Mouse (Mus musculus) layer of hippocampus, adult 8-10 months (tissue): ENCODE results near the gene Stac3. TPM values are rescaled to one million over a fixed set of nuclear protein-coding genes. Genes with fewer than 3 reads are reported as not detected.

Experiments
- total RNA-seq, 4 experiments: library from RNA; stranded (reverse); gene quantifications; 2 replicates each; pipeline ENCODE4 v1.2.4; 2022

Stac3 gene
- total RNA-seq, 4 experiments from 2014 or later: 2.1 to 3.5 (median 2.8) TPM

Other genes with a start within 250 kb of the Stac3 start
- gene Kif5a, start 238.3 kb upstream of the Stac3 start, total RNA-seq: 100 to 1,000 TPM; 807 to 850 (median 831) TPM
- 100 to 1,000 TPM; 260 to 271 (median 262) TPM for gene Dctn2, start 235.3 kb upstream of the Stac3 start, total RNA-seq
- 10 to 100 TPM; 56.3 to 61.6 (median 56.8) TPM for gene Mbd6, start 212.7 kb upstream of the Stac3 start, total RNA-seq
- gene Mars, start 189.9 kb upstream of the Stac3 start, total RNA-seq: 10 to 100 TPM; 56.7 to 65.8 (median 63.9) TPM
- gene Arhgap9, start 179.7 kb upstream of the Stac3 start, total RNA-seq: 1 to 10 TPM in 3 of 4 experiments, under 1 TPM in 1; 0.60 to 4.6 (median 2.2) TPM
- gene Gli1, start 159.7 kb upstream of the Stac3 start, total RNA-seq: 1 to 10 TPM; 2.7 to 4.0 (median 3.7) TPM
- gene Inhbe, start 147.3 kb upstream of the Stac3 start, total RNA-seq: not detected
- gene Inhbc, start 131.3 kb upstream of the Stac3 start, total RNA-seq: not detected
- 100 to 1,000 TPM; 159 to 182 (median 176) TPM for gene R3hdm2, start 121.4 kb upstream of the Stac3 start, total RNA-seq
- 1 to 10 TPM; 2.9 to 4.4 (median 3.6) TPM for gene Ndufa4l2, start 13.3 kb downstream of the Stac3 start, total RNA-seq
- 10 to 100 TPM; 21.7 to 31.3 (median 29.1) TPM for gene Shmt2, start 20.8 kb downstream of the Stac3 start, total RNA-seq
- gene Nxph4, start 32.9 kb downstream of the Stac3 start, total RNA-seq: 1 to 10 TPM; 1.9 to 2.7 (median 2.3) TPM
- gene Lrp1, start 119.5 kb downstream of the Stac3 start, total RNA-seq: 100 to 1,000 TPM; 293 to 333 (median 304) TPM
- gene Stat6, start 141.3 kb downstream of the Stac3 start, total RNA-seq: 10 to 100 TPM in 3 of 4 experiments, 1 to 10 TPM in 1; 10.0 to 13.6 (median 11.3) TPM
- gene Nemp1, start 165.2 kb downstream of the Stac3 start, total RNA-seq: 1 to 10 TPM; 5.8 to 8.1 (median 7.6) TPM
- 10 to 100 TPM; 45.3 to 51.6 (median 49.0) TPM for gene Nab2, start 166.9 kb downstream of the Stac3 start, total RNA-seq
- 1 to 10 TPM in 2 of 4 experiments, under 1 TPM in 2; 0.56 to 1.7 (median 0.86) TPM for gene Myo1a, start 203.5 kb downstream of the Stac3 start, total RNA-seq
- 1 to 10 TPM; 3.4 to 7.7 (median 4.1) TPM for gene Tac2, start 222.8 kb downstream of the Stac3 start, total RNA-seq
- 10 to 100 TPM; 11.0 to 12.3 (median 11.3) TPM for gene Zbtb39, start 237.9 kb downstream of the Stac3 start, total RNA-seq